Mouse (Mus musculus): Measurements from ENCODE around the gene Armc2.
A peak's percentile ranks its signal among the peaks of the same experiment; 100 is the strongest.
"Not testable (repeated sequence)": the region's sequence is repeated elsewhere in the genome, so short reads cannot be mapped to it uniquely, and the experiment has no call there.

The Armc2 gene

GRCm38 (mm10) chr10:41967915-41968635, 50.2 kb downstream of the Armc2 start:
- DNase-seq (ENCODE audit: low read depth) = no peak

DNA sequence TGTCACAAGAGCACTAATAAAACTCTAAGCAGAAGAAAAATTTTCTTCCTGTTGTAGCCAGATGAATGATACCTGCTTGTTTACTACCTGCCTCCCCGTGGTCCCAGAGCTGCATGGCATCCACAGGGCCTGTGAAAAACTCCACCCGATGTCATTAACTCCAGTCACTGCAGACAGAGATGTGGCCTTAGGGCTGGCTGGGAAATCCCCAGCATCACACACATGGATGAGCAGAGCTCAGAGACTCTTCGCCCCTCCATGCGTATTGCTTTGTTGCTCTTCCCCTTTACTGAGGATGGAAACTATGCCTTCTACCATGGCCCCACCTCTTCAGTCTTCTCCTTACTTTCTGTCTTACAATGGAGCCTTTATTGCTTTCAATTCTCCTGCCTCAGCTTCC, 55.5 kb downstream of the Armc2 start:
- no peak for DNase-seq (ENCODE audit: low read depth)

- peak; percentile 57 for DNase-seq (ENCODE audit: low read depth)
These were observed 58.4 kb downstream of the Armc2 start for GRCm38 (mm10) chr10:41959808-41960207.

GRCm38 (mm10) chr10:41958677-41959274, 59.5 kb downstream of the Armc2 start:
- DNase-seq (ENCODE audit: low read depth) = no peak

- peak; percentile 18 for DNase-seq (ENCODE audit: low read depth)
These were observed 60.6 kb downstream of the Armc2 start for GRCm38 (mm10) chr10:41957421-41958225.

GRCm38 (mm10) chr10:41953528-41953864, 64.7 kb downstream of the Armc2 start:
- no peak for DNase-seq (ENCODE audit: low read depth)

GRCm38 (mm10) chr10:41952850-41953527, 65.3 kb downstream of the Armc2 start:
- DNase-seq (ENCODE audit: low read depth) = no peak

GRCm38 (mm10) chr10:41952354-41952753, 65.9 kb downstream of the Armc2 start:
- not testable (repeated sequence) for DNase-seq (ENCODE audit: low read depth)

DNA sequence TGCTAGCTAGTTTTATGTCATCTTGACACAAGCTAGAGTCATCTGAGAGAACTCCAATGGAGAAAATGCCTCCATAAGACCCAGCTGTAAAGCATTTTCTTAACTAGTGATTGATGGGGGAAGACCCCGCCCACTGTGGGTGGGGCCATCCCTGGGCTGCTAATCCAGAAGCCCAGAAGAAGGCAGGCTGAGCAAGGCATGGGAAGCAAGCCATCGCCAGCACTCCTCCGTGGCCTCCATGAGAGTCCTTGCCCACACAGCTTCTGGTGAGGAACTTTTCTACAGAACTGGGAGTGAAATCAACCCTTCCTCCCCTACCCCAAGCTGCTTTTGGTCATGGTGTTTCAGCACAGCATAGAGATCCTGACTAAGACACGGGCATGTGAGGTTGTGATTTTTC, 79.2 kb downstream of the Armc2 start:
- DNase-seq (ENCODE audit: low read depth) = no peak

GRCm38 (mm10) chr10:41937176-41937575, 81.1 kb downstream of the Armc2 start:
- DNase-seq (ENCODE audit: low read depth) = peak; percentile 91

DNA sequence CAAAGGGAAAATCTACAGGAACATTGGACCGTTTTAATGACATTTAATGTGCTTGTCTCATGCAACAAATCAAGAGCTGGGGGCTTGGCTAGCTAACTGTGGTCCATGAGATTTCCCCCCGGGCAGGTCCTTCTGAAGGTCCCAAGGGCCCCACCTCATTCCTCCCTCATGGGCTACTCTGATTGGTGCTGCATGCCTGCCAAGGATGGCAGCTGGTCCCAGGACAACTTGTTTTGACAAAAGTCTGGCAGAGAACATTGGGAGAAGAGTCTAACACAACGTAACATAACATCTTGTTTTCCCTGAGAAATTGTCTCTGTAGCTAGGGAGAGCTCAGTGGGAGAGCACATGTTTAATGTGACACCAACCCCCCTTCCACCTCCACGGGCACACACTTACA, 82.1 kb downstream of the Armc2 start:
- no peak for DNase-seq (ENCODE audit: low read depth)

DNA sequence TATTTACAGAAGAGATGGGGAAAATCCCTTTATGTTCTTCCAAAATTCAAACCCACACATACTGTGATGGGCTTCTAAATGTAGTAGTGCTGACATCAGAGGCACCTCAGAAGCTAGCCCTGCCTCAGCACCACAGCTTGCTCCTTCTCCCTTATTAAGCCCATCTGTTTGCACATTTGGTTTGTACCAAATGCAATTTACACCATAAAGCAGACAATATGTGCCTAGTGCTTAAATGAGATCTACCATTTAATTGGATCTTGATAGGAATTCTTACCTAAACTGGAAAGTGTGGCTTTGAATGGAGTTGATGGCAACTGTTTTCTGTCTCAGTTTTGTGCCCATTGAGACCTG, 82.8 kb downstream of the Armc2 start:
- no peak for DNase-seq (ENCODE audit: low read depth)

GRCm38 (mm10) chr10:41934633-41935475, 83.4 kb downstream of the Armc2 start:
- DNase-seq (ENCODE audit: low read depth) = no peak

- DNase-seq (ENCODE audit: low read depth) = peak; percentile 29
These were observed 84.7 kb downstream of the Armc2 start for GRCm38 (mm10) chr10:41933536-41933935.

- no peak for DNase-seq (ENCODE audit: low read depth)
These were observed 85.3 kb downstream of the Armc2 start for GRCm38 (mm10) chr10:41932943-41933342.

DNA sequence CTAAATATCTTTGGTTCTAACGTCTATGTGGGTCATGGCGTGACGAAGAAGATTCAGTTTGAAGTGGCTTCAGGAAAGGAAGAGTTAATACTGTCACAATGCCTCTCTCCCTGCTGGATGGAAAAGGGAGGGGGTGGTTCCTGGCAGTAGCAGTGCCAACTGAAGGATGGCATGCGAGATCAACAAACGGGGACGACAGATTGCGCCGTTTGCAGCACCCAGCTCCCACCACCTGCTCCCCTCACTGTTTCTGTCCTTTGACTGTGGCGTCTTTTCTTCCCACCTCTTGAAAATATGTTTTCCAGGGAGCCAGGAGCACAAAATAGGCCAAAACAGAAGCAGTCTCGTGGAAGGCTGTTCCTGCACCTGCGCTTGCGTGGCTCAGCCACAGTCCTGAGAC, 86.3 kb downstream of the Armc2 start:
- no peak for DNase-seq (ENCODE audit: low read depth)

DNA sequence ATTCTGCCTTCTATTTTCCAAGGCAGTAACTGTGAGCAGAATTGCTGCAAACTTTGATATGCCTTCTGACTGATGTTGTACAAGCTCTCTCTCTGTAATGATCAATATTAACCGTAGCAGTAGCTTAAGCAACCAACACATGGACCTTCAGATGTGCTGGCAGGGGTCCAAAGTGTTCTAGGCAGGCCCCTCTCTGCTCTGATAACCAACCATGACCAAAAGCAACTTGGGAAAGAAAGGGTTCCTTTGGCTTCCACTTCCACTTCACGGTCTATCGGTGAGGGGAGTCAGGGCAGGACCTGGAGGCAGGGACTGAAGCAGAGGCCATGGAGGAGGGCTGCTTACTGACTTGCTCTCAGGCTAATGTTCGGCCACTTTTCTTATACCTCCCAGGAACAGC, 87.3 kb downstream of the Armc2 start:
- no peak for DNase-seq (ENCODE audit: low read depth)

GRCm38 (mm10) chr10:41926726-41927125, 91.5 kb downstream of the Armc2 start:
- no peak for DNase-seq (ENCODE audit: low read depth)

GRCm38 (mm10) chr10:41912290-41912994, 105.8 kb downstream of the Armc2 start:
- DNase-seq (ENCODE audit: low read depth) = no peak

DNA sequence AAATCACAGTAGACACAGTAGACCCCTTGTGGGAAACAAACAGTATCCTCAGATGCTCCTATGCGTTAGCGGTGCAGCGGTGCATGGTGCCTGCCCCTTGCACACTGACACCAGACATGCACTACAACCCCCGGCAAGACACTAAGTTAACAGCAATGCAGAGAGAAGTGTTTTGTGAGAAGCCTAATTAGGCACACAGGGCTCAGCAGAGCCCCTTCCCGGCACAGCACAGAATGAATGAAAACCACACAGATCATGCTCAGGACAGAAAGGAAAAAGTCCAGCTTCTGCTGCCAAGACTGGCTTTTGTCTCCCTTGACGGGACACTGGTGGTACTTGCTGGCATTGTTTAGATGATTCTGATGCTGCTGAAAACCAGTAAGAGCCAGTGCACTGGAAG, 109.3 kb downstream of the Armc2 start:
- DNase-seq (ENCODE audit: low read depth) = no peak

DNA sequence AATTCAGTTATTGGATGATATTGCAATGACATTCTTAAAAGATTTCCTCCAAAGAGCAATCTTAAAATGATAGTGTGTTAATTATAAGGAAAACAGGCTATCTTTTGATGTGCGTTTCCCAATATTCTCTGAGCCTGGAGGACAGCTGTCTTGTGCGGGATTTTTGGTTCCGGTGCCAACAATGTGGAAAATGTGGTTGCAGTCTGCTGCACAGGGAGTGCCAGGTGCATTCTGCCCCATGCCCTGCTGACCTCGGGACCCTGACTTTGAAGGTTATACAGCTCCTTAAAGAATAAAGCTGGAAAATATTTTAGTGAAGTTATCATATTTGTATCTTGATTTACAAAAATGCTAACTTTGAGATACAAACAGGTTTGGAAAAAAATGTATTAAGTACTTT, 110.3 kb downstream of the Armc2 start:
- no peak for DNase-seq (ENCODE audit: low read depth)
